Mouse (Mus musculus): ENCODE results near the gene Hoxa6. TPM values are rescaled to one million over a fixed set of nuclear protein-coding genes. Genes with fewer than 3 reads are reported as not detected.

The Hoxa6 gene
- polyA plus RNA-seq, 1 experiment from 2014 or later: 13.4 TPM

DNA sequence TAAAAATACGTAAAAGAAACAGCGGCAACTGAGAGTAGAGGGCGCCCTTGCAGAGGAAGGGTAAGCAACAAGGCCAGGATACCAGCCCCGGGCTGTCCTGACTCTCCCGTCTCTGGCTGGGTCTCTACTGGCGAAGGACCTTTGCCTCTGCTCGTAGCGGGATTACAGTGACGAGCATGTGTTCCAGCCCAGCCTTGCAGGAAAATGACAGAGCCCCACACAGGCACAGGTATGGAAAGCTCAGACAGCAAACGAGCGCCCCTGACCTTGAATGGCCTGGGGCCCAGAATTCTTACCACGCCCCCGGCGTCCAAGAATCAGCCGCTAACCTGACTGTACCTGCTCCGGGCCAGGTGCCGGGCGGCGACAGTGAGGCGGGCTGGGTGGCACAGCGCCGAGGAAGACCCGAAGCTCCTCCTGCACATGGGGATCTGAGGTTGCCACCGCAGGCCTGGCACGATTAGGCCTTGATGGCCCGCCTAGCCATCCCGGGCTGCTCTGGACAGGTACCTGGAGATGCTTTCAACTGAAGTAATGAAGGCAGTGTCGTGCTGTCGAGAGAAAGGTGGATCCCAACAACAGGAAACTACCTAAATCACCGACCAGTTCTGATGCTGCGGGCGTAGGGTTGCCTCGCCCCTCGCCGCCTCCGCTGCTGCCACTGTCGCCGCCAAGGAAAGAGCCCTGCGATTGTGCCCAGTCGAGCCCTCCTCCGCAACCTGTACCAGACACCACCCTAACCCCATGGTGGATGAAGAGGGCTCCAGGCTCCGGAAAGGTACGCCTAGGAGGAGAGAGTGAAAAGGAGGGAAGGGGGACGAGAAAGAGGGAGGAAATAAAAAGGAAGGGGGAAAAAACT is 21.3 kb upstream of the Hoxa6 start:
- Histone ChIP-seq H3K4me1 (replicated peaks) (no peaks in the 10 kb centered on the region), H3K4me2 (no peak overlapping the region), H3K4me3 (no peak overlapping the region), H3K27ac (replicated peaks) (no peak overlapping the region), H3K27me3 (peaks cover 91% of the 10 kb centered on the region), H3K9me3 (no peaks in the 10 kb centered on the region), H3K9ac (no peak overlapping the region), H3K36me3 (no peaks in the 10 kb centered on the region)
- no peak for ATAC-seq (ENCODE audit: low FRiP score, low read depth)
- WGBS: 2% methylated on average over 44 of the region's 44 CpGs

DNA sequence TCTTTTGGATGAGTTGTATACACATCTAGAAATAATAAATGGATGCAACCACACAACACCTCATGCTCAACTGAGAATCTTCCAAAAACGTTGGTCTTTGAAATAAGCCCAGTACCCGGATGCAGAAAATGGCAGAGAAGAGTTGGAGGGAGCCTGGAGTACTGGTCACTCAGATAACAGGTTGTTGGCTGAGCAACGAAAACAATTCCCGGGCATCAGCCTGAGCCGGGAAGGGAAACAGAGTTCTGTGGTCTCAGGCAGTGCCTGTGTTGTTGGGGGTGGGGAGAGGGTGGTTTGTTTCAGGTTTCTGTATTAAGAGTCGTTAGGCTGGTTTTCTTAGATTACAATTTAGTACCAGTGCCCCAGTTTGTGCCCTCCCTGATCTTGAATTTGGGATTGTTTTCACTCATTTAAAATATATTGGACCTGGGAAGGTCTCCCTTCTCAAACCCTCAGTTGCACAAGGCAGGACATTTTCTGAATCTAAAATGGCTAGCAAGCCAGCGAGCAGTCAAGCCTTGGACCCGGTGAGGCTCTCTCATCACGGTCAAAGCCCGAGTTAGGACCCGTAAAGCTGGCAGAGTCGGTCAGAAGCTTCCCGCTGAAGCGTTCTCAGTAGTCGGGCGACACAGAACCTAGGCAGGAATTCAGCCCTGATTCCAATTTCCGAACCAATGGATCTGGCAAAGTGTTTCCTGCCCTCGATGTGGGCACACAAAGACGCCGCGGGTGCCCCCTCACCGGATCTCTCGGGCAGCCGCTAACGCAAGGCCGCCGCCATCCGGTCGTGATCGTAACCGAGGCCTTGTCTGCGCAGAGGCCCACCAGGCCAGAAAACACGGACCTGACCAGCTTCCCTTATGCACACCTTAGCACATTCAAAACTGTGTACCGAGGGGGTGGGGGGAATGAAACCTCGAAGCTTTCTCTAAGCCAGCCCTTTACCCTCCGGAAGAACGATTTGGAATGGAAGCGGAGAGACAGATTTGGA is 20.2 kb upstream of the Hoxa6 start:
- H3K9me3 ChIP-seq: no peaks in the 10 kb centered on the region
- ATAC-seq (ENCODE audit: low FRiP score, low read depth): no peak
- no peak overlapping the region for H3K9ac ChIP-seq
- peaks cover 91% of the 10 kb centered on the region for H3K27me3 ChIP-seq
- no peak overlapping the region for H3K4me2 ChIP-seq
- H3K4me3 ChIP-seq: no peak overlapping the region
- no peaks in the 10 kb centered on the region for H3K4me1 ChIP-seq (replicated peaks)
- H3K36me3 ChIP-seq: no peaks in the 10 kb centered on the region
- under 1% methylated on average over 38 of the region's 38 CpGs for WGBS
- H3K27ac ChIP-seq (replicated peaks): no peak overlapping the region

DNA sequence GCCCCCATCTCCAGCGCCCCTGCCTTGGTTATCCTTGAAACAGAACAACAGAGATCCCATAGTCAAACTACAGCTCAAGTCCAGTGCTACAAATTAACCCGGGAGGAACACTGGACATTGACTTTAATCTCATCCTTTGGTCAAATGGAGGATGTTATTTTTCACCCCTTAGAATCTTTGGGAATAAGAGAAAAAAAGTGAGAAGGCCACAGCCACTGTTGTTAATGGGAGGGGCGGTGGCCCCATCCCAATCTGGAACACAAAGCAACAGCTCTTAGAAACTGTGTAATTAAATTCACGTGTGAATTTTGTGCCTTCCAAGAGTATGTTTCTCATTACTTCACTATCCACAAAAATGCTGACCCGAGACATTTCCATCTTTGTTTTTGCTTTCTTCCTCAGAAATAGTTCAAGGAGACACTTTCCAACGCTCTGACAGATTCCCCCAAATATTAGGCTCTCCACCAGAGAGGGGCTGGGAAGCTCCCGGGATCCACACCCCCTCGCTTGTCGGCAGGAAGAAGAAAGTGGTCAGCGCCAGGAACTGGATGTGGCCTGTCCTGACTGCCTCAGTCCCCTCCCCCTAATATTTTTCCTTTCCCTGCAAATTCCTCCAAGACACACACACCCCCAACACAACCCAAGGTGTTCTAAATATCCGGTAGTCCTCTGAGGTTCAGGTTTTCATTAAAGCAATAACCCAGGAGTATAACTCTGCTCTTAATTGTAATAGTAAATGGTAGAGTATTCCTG is 19.1 kb upstream of the Hoxa6 start:
- H3K9me3 ChIP-seq: no peaks in the 10 kb centered on the region
- no peak for ATAC-seq (ENCODE audit: low FRiP score, low read depth)
- H3K4me2 ChIP-seq: no peak overlapping the region
- no peaks in the 10 kb centered on the region for H3K4me1 ChIP-seq (replicated peaks)
- H3K27ac ChIP-seq (replicated peaks): no peak overlapping the region
- 3% methylated on average over 11 of the region's 11 CpGs for WGBS
- H3K27me3 ChIP-seq: peaks cover 91% of the 10 kb centered on the region
- no peaks in the 10 kb centered on the region for H3K36me3 ChIP-seq
- H3K9ac ChIP-seq: no peak overlapping the region
- H3K4me3 ChIP-seq: no peak overlapping the region

DNA sequence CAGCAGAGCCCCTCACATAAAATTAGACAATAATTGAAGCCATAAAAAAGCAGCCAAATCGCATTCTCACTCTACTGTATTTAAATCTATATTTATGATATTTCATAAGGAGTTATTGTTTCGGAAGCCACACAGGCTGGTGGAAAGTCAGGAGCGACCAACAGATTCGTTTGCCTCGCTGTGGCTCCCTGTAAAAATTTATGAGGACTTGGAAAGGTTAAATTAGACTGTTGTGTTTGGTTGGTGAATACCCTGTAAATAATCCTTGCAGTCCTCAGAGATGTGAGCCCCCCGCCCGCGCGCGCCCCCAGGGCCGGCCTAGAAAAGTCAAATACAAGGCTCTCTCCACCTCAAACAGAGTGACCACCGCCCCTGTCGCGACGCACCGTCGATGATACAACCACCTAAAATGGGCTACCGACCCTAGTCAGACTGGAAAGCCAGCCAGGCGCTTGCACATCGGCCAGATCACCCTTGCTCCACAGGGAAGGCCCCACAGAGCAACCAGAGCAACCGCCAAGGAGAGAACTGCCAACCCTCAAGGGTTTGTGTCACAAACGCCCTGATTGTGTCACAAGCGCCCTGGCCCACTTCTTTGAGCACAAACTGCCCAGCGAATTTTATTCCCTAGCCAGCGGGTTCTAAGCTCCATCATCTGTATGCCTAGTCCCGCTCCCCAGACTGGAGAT is 18.2 kb upstream of the Hoxa6 start:
- Histone ChIP-seq H3K27me3 (peaks cover 91% of the 10 kb centered on the region), H3K9ac (no peak overlapping the region), H3K4me3 (no peak overlapping the region), H3K27ac (replicated peaks) (no peak overlapping the region), H3K4me1 (replicated peaks) (peaks cover 3% of the 10 kb centered on the region), H3K9me3 (no peaks in the 10 kb centered on the region), H3K36me3 (no peaks in the 10 kb centered on the region), H3K4me2 (no peak overlapping the region)
- ATAC-seq (ENCODE audit: low FRiP score, low read depth): no peak
- 4% methylated on average over 26 of the region's 26 CpGs for WGBS

DNA sequence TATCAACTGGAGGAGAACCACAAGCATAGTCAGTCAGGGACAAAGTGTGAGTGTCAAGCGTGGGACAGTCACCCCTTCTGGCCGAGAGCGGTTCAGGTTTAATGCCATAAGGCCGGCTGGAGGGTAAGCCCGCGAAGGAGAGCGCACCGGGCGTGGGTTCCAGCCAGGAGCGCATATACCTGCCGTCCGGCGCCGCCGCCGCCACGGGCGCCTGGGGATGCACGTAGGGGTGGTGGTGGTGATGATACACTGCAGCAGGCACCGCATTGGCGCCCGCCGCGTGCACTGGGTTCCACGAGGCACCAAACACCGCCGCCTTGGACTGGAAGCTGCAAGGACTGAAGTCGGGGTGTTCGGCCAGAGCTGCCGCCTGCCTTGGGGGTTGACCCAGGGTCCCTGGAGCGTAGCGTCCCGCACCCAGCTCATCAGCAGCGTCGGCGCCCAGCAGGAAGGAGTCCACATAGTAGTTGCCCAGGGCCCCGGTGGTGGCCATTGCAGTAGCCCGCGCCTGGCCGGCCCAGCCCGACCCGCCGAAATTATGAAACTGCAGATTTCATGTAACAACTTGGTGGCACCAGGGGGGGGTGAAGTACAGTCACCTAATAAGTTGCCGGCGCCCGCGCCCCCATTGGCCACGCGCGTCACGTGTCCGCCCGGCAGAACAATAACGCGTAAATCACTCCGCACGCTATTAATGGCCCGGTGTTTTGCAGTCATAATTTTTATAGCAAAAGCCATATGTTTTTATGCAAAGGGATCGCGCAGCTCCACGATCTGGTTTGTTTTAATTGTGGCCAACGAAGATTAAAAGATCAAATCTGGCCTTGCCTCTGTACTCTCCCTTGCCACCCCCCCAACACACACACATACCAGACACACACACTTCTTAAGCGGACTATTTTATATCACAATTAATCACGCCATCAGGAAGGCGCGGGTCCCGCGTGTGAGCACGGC is 17.4 kb upstream of the Hoxa6 start:
- Histone ChIP-seq H3K4me3 (no peak overlapping the region), H3K9ac (no peak overlapping the region), H3K27ac (replicated peaks) (no peak overlapping the region), H3K9me3 (no peaks in the 10 kb centered on the region), H3K4me1 (replicated peaks) (peaks cover 8% of the 10 kb centered on the region), H3K27me3 (peaks cover 95% of the 10 kb centered on the region), H3K4me2 (no peak overlapping the region), H3K36me3 (no peaks in the 10 kb centered on the region)
- no peak for ATAC-seq (ENCODE audit: low FRiP score, low read depth)
- WGBS: 2% methylated on average over 69 of the region's 69 CpGs

DNA sequence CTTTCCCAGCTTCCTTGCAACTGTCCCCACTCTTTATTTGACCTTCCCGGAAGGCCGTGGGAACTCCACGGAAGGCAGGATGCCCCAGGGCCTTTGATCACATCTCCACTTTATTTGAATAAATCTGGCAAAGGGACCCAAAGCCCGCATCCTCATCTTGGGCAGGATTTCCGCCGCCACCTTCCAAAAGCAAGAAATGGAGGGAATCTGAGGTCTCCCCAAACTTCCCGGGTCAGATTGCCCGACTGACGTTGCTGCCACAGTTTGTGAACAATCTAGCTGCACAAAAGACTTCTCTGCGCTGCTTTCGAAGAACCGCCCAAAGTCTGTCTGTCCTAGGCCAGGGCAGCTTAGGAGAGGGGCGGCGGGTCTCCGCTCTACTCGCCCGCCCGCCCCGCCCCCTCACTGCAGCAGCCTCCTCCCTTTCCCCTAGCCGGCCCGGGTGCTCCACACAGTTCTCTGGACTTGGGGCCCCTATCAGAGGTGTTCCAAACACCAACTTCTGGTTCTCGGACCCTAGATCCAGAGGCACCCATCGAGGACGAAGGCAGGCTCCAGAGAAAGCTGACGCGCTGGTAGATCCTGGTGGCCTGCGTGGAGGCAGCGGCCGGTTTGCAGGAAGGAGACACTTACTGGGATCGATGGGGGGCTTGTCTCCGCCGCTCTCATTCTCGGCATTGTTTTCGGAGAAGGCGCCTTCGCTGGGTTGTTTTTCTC is 16.5 kb upstream of the Hoxa6 start:
- H3K27me3 ChIP-seq: peaks cover 98% of the 10 kb centered on the region
- H3K4me3 ChIP-seq: no peak overlapping the region
- under 1% methylated on average over 33 of the region's 36 CpGs for WGBS
- peaks cover 8% of the 10 kb centered on the region for H3K4me1 ChIP-seq (replicated peaks)
- no peaks in the 10 kb centered on the region for H3K36me3 ChIP-seq
- H3K4me2 ChIP-seq: no peak overlapping the region
- no peak overlapping the region for H3K9ac ChIP-seq
- ATAC-seq (ENCODE audit: low FRiP score, low read depth): no peak
- no peaks in the 10 kb centered on the region for H3K9me3 ChIP-seq
- H3K27ac ChIP-seq (replicated peaks): no peak overlapping the region

DNA sequence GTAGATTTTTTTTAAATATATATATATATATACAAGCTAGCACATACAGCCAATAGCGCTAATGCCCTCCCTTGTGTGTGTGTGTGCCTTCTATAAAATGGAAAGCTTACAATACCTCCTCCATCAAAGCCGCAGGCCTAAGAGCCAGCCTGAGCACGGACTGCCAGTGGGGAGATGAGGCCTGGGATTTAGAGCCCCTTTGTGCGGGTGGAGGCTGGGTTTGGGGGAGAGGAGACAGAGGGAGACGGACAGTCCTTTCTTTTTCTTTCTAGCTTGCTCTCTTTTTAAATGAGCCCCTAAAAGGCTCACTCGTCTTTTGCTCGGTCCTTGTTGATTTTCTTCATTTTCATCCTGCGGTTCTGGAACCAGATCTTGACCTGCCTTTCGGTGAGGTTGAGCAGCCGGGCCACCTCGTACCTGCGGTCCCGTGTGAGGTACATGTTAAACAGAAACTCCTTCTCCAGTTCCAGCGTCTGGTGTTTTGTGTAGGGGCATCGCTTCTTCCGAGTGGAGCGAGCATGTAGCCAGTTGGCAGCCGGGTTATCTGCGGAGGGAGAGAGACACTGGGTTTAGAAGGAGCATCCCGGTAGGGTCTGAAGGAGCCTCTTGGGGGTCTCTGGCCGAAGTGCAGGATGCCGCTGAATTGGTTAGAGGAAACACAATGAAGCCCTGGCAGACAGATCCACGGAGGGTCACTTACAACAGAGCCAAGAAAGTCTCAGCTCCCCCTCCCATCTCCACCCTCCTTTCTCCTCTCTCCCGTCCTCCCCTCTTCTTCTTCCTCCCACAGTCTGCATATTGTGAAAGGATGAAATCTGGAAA is 15.6 kb upstream of the Hoxa6 start:
- no peak overlapping the region for H3K4me2 ChIP-seq
- peaks cover 97% of the 10 kb centered on the region for H3K27me3 ChIP-seq
- 2% methylated on average over 24 of the region's 24 CpGs for WGBS
- no peak for ATAC-seq (ENCODE audit: low FRiP score, low read depth)
- no peaks in the 10 kb centered on the region for H3K9me3 ChIP-seq
- no peak overlapping the region for H3K9ac ChIP-seq
- no peak overlapping the region for H3K27ac ChIP-seq (replicated peaks)
- no peaks in the 10 kb centered on the region for H3K36me3 ChIP-seq
- H3K4me3 ChIP-seq: no peak overlapping the region
- peaks cover 8% of the 10 kb centered on the region for H3K4me1 ChIP-seq (replicated peaks)

DNA sequence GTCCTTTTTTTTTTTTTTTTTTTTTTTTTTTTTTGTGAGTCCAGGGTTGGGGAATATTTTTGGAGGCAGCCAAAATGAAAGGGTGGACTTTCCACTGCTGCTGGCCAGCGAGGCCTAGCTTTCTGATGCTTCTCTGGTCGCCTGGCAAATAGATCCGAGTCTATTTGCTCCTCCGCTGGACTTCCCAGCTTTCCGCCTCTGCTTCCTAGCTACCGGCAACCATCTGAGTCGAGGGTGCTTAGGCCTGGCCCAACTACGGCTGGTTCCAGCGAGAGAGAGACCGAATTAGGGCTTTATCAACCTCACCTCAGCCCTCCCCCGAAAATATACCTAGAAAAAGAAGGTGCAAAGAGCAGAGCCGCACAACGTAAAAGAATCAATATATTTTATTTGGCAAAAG is 14.2 kb upstream of the Hoxa6 start:
- H3K27ac ChIP-seq (replicated peaks): no peak overlapping the region
- H3K4me1 ChIP-seq (replicated peaks): peaks cover 8% of the 10 kb centered on the region
- H3K36me3 ChIP-seq: no peaks in the 10 kb centered on the region
- WGBS: 15% methylated on average over 13 of the region's 13 CpGs
- no peak overlapping the region for H3K4me2 ChIP-seq
- no peak overlapping the region for H3K9ac ChIP-seq
- no peaks in the 10 kb centered on the region for H3K9me3 ChIP-seq
- no peak overlapping the region for H3K4me3 ChIP-seq
- H3K27me3 ChIP-seq: peaks cover 98% of the 10 kb centered on the region
- ATAC-seq (ENCODE audit: low FRiP score, low read depth): no peak

DNA sequence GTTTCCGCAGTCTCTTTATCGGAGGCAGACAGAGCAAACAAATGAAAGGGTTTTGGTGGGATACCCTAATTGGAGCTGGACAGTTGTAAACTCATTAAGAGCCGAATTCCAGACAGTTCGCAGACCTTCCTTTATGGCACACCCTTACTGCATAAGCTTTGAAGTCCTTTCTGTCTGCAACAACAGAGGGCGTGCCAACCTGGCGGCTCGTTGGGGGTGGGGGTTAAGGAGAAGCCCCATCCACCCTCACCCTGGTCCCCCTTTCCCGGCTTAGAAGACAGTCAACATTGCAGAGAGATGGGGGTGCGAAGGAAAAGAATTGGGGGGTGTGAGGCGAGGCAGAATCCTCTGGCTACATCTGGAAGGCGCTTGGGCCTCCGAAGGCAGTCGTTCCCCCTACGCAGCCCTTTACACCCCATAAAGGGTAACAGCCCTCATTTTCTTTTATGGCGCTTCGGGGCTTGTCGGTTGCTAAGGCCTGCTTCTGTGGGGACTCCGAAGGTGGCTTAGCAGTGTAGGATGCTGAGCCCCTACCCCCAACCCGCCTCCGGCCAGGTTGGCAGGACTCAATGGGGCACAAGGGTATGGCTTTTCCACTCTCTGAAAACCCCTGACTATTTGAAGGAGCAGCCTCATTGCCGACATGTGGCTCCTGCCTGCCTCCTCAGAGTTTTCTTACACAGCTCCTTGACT is 13.6 kb upstream of the Hoxa6 start:
- ATAC-seq (ENCODE audit: low FRiP score, low read depth): peak; percentile 32; the same call in 1 of the 2 replicates
- Histone ChIP-seq H3K9me3 (no peaks in the 10 kb centered on the region), H3K4me1 (replicated peaks) (peaks cover 12% of the 10 kb centered on the region), H3K4me3 (peak overlapping the region; percentile 47), H3K36me3 (no peaks in the 10 kb centered on the region), H3K27ac (replicated peaks) (no peak overlapping the region), H3K27me3 (peaks cover 96% of the 10 kb centered on the region), H3K4me2 (peak overlapping the region; percentile 87), H3K9ac (no peak overlapping the region)
- WGBS: 7% methylated on average over 21 of the region's 21 CpGs

Measured in hindbrain, embryonic 15.5 days (tissue).